Mouse (Mus musculus) kidney, embryonic 14.5 days (tissue): Measurements from ENCODE around the gene Mrgprd. TPM values are rescaled to one million over a fixed set of nuclear protein-coding genes. Genes with fewer than 3 reads are reported as not detected.

ENCODE experiments used
- ATAC-seq: fragments of 200-750 bp; cut with Nextera tagmentation; 2 replicates; pipeline ENCODE4 v1.8.0; 2017; ENCODE audit warnings: moderate number of reproducible peaks, mild to moderate bottlenecking, moderate TSS enrichment, moderate library complexity; ENCODE audit not compliant: low FRiP score, low TSS enrichment
- H3K27ac ChIP-seq: fragments of 300-500 bp; sonication (generic); 2 replicates; pipeline ENCODE4 v1.5.1; 2014; ENCODE audit warnings: low read depth, mild to moderate bottlenecking, low read length, moderate library complexity, mixed read lengths
- H3K27me3 ChIP-seq: fragments of 300-500 bp; sonication (generic); 2 replicates; pipeline ENCODE4 v1.6.1; 2014; ENCODE audit warnings: mild to moderate bottlenecking, low read length; ENCODE audit not compliant: control insufficient read depth, insufficient read depth
- H3K36me3 ChIP-seq: fragments of 300-500 bp; sonication (generic); 2 replicates; pipeline ENCODE4 v1.6.1; 2014; ENCODE audit warnings: low read length, mixed read lengths; ENCODE audit not compliant: control insufficient read depth, insufficient read depth
- H3K4me1 ChIP-seq: fragments of 300-500 bp; sonication (generic); 2 replicates; pipeline ENCODE4 v1.6.1; 2014; ENCODE audit warnings: low read length, mixed read lengths; ENCODE audit not compliant: control insufficient read depth, insufficient read depth
- H3K4me2 ChIP-seq: fragments of 300-500 bp; sonication (generic); replicated peaks from 2 replicates; pipeline ENCODE4 v1.6.1; 2014; ENCODE audit warnings: low read depth, mild to moderate bottlenecking, low read length
- H3K4me3 ChIP-seq: fragments of 300-500 bp; sonication (generic); 2 replicates; pipeline ENCODE4 v1.5.1; 2014; ENCODE audit warnings: mild to moderate bottlenecking, low read length
- H3K9ac ChIP-seq: fragments of 300-500 bp; sonication (generic); 2 replicates; pipeline ENCODE4 v1.6.1; 2014; ENCODE audit warnings: low read depth, mild to moderate bottlenecking, low read length, moderate library complexity
- H3K9me3 ChIP-seq: fragments of 300-500 bp; sonication (generic); 2 replicates; pipeline ENCODE4 v1.6.1; 2016; ENCODE audit warnings: low read length; ENCODE audit not compliant: control insufficient read depth
- WGBS: fragments of 180-500 bp; shearing (Covaris S2); extraction: QIAGEN DNeasy Blood & Tissue Kit; methylation state at CpG from one replicate; pipeline ENCODE4 v1.1.7; 2014; 5-methylcytosine and 5-hydroxymethylcytosine counted together
- polyA plus RNA-seq: library from polyadenylated mRNA; unstranded; fragments of >200 nt; fragmentation: Nextera tagmentation; extraction: Ambion mirVana; gene quantifications from 2 replicates; pipeline ENCODE4 v1.2.1, GENCODE M21; 2014

Mrgprd gene
- polyA plus RNA-seq: not detected in 2 replicates

- no peaks in the 10 kb centered on the region for H3K27me3 ChIP-seq
- H3K27ac ChIP-seq: no peak within 1 kb of the TSS
- no peak within 1 kb of the TSS for H3K9ac ChIP-seq
- 92% methylated on average over 6 of the region's 6 CpGs for WGBS
- no peaks in the 10 kb centered on the region for H3K36me3 ChIP-seq
- no peak within 1 kb of the TSS for H3K4me3 ChIP-seq
- no peak within 1 kb of the TSS for H3K4me2 ChIP-seq
- H3K4me1 ChIP-seq: no peaks in the 10 kb centered on the region
- H3K9me3 ChIP-seq: no peaks in the 10 kb centered on the region
- ATAC-seq: no peak
Observed at GRCm38 (mm10) chr7:145314785-145315411, at the start of gene Mrgprd. Gene Mrgprd, plus strand, starts transcription at chr7:145314835.

- H3K4me3 ChIP-seq: no peak overlapping the region
- no peak overlapping the region for H3K27ac ChIP-seq
- peaks cover 32% of the 10 kb centered on the region for H3K36me3 ChIP-seq
- no peak for ATAC-seq
- H3K9ac ChIP-seq: no peak overlapping the region
- no peaks in the 10 kb centered on the region for H3K4me1 ChIP-seq
- H3K4me2 ChIP-seq: no peak overlapping the region
- 95% methylated on average over 2 of the region's 2 CpGs for WGBS
- H3K9me3 ChIP-seq: no peaks in the 10 kb centered on the region
- H3K27me3 ChIP-seq: no peaks in the 10 kb centered on the region
Observed at GRCm38 (mm10) chr7:145266011-145266410, 48.6 kb upstream of the Mrgprd start.

- H3K27ac ChIP-seq: no peak overlapping the region
- H3K4me2 ChIP-seq: no peak overlapping the region
- H3K9ac ChIP-seq: no peak overlapping the region
- H3K9me3 ChIP-seq: no peaks in the 10 kb centered on the region
- no peak overlapping the region for H3K4me3 ChIP-seq
- 93% methylated on average over 7 of the region's 7 CpGs for WGBS
- peaks cover 57% of the 10 kb centered on the region for H3K36me3 ChIP-seq
- ATAC-seq: no peak
- no peaks in the 10 kb centered on the region for H3K4me1 ChIP-seq
- H3K27me3 ChIP-seq: no peaks in the 10 kb centered on the region
Observed at GRCm38 (mm10) chr7:145268890-145269289, 45.7 kb upstream of the Mrgprd start.

- Histone ChIP-seq H3K36me3 (peaks cover 57% of the 10 kb centered on the region), H3K9ac (no peak overlapping the region)
- 93% methylated on average over 5 of the region's 5 CpGs for WGBS
Observed at GRCm38 (mm10) chr7:145270955-145271354, 43.7 kb upstream of the Mrgprd start.

GRCm38 (mm10) chr7:145275488-145275887, 39.1 kb upstream of the Mrgprd start:
- Histone ChIP-seq H3K4me2 (no peak overlapping the region), H3K4me3 (no peak overlapping the region), H3K27me3 (no peaks in the 10 kb centered on the region), H3K36me3 (peaks cover 69% of the 10 kb centered on the region), H3K9me3 (no peaks in the 10 kb centered on the region), H3K9ac (no peak overlapping the region), H3K4me1 (no peaks in the 10 kb centered on the region), H3K27ac (no peak overlapping the region)
- no peak for ATAC-seq
- WGBS: 88% methylated on average over 3 of the region's 3 CpGs

More at GRCm38 (mm10) chr7:145270955-145271354, 43.7 kb upstream of the Mrgprd start:
- no peaks in the 10 kb centered on the region for H3K4me1 ChIP-seq
- H3K4me3 ChIP-seq: no peak overlapping the region
- no peaks in the 10 kb centered on the region for H3K9me3 ChIP-seq
- no peaks in the 10 kb centered on the region for H3K27me3 ChIP-seq
- H3K4me2 ChIP-seq: no peak overlapping the region
- no peak overlapping the region for H3K27ac ChIP-seq
- no peak for ATAC-seq

- no peaks in the 10 kb centered on the region for H3K27me3 ChIP-seq
- no peaks in the 10 kb centered on the region for H3K9me3 ChIP-seq
- no peak overlapping the region for H3K27ac ChIP-seq
- H3K9ac ChIP-seq: no peak overlapping the region
- H3K4me1 ChIP-seq: peaks cover 20% of the 10 kb centered on the region
- H3K4me3 ChIP-seq: no peak overlapping the region
- 83% methylated on average over 4 of the region's 4 CpGs for WGBS
- H3K4me2 ChIP-seq: no peak overlapping the region
- ATAC-seq: no peak
- H3K36me3 ChIP-seq: peaks cover 35% of the 10 kb centered on the region
Observed at GRCm38 (mm10) chr7:145281396-145281795, 33.2 kb upstream of the Mrgprd start.

- Histone ChIP-seq H3K36me3 (peaks cover 22% of the 10 kb centered on the region), H3K27me3 (no peaks in the 10 kb centered on the region), H3K4me2 (peak overlapping the region; percentile 74), H3K27ac (no peak overlapping the region), H3K4me3 (peak overlapping the region; percentile 50), H3K4me1 (peaks cover 20% of the 10 kb centered on the region), H3K9me3 (no peaks in the 10 kb centered on the region), H3K9ac (peak overlapping the region; percentile 65)
- WGBS: 18% methylated on average over 4 of the region's 4 CpGs
- no peak for ATAC-seq
Observed at GRCm38 (mm10) chr7:145283041-145283440, 31.6 kb upstream of the Mrgprd start.

- 3% methylated on average over 18 of the region's 18 CpGs for WGBS
- no peaks in the 10 kb centered on the region for H3K9me3 ChIP-seq
- no peaks in the 10 kb centered on the region for H3K27me3 ChIP-seq
- H3K9ac ChIP-seq: peak within 1 kb of the TSS; percentile 65
- ATAC-seq: peak; percentile 94
- peaks cover 16% of the 10 kb centered on the region for H3K36me3 ChIP-seq
- H3K4me2 ChIP-seq: peak within 1 kb of the TSS; percentile 74
- H3K4me3 ChIP-seq: peak within 1 kb of the TSS; percentile 50
- no peak within 1 kb of the TSS for H3K27ac ChIP-seq
- H3K4me1 ChIP-seq: peaks cover 20% of the 10 kb centered on the region
Observed at GRCm38 (mm10) chr7:145283487-145284187, 31.0 kb upstream of the Mrgprd start, which contains the start of gene Tpcn2. Gene Tpcn2, minus strand, starts transcription at chr7:145284011.

- H3K27ac ChIP-seq: no peak overlapping the region
Observed at GRCm38 (mm10) chr7:145284293-145284692, 30.3 kb upstream of the Mrgprd start.

More at GRCm38 (mm10) chr7:145284293-145284692, 30.3 kb upstream of the Mrgprd start:
- Histone ChIP-seq H3K9ac (no peak overlapping the region), H3K4me2 (peak overlapping the region; percentile 21; the same call in 1 of the 2 replicates), H3K4me1 (peaks cover 20% of the 10 kb centered on the region), H3K4me3 (peak overlapping the region; percentile 50; the same call in 1 of the 2 replicates), H3K36me3 (peaks cover 11% of the 10 kb centered on the region; the same call in 1 of the 2 replicates), H3K27me3 (no peaks in the 10 kb centered on the region), H3K9me3 (no peaks in the 10 kb centered on the region)
- ATAC-seq: no peak
- 54% methylated on average over 3 of the region's 3 CpGs for WGBS
